Mouse (Mus musculus) forebrain, embryonic 16.5 days (tissue): ENCODE measurements around the gene Gm15155. TPM values are rescaled to one million over a fixed set of nuclear protein-coding genes. Genes with fewer than 3 reads are reported as not detected.
"Not testable (repeated sequence)": the region's sequence is repeated elsewhere in the genome, so short reads cannot be mapped to it uniquely, and the experiment has no call there.

Experiments used
- ATAC-seq: fragments of 200-750 bp; cut with Nextera tagmentation; 2 replicates; pipeline ENCODE4 v1.8.0; 2017; ENCODE audit warnings: mild to moderate bottlenecking, moderate library complexity
- H3K27ac ChIP-seq: fragments of 300-500 bp; sonication (generic); 2 replicates; pipeline ENCODE4 v1.5.1; 2014; ENCODE audit warnings: low read length, control low read depth
- H3K27me3 ChIP-seq: fragments of 300-500 bp; sonication (generic); replicated peaks from 2 replicates; pipeline ENCODE4 v1.6.1; 2014; ENCODE audit warnings: low read length; ENCODE audit not compliant: control insufficient read depth, insufficient read depth
- H3K36me3 ChIP-seq: fragments of 300-500 bp; sonication (generic); 2 replicates; pipeline ENCODE4 v1.6.1; 2014; ENCODE audit not compliant: control insufficient read depth, insufficient read depth
- H3K4me1 ChIP-seq: fragments of 300-500 bp; sonication (generic); replicated peaks from 2 replicates; pipeline ENCODE4 v1.6.1; 2014; ENCODE audit warnings: low read length; ENCODE audit not compliant: control insufficient read depth, insufficient read depth
- H3K4me2 ChIP-seq: fragments of 300-500 bp; sonication (generic); 2 replicates; pipeline ENCODE4 v1.6.1; 2014; ENCODE audit warnings: mild to moderate bottlenecking, low read length, control low read depth
- H3K4me3 ChIP-seq: fragments of 300-500 bp; sonication (generic); replicated peaks from 2 replicates; pipeline ENCODE4 v1.5.1; 2014; ENCODE audit warnings: mild to moderate bottlenecking, low read length, control low read depth
- H3K9ac ChIP-seq: fragments of 300-500 bp; sonication (generic); replicated peaks from 2 replicates; pipeline ENCODE4 v1.6.1; 2014; ENCODE audit warnings: low read depth, low read length, control low read depth
- H3K9me3 ChIP-seq: fragments of 300-500 bp; sonication (generic); 2 replicates; pipeline ENCODE4 v1.6.1; 2016; ENCODE audit warnings: low read length; ENCODE audit not compliant: control insufficient read depth
- WGBS: fragments of 180-500 bp; shearing (Covaris S2); extraction: QIAGEN DNeasy Blood & Tissue Kit; methylation state at CpG from one replicate; pipeline ENCODE4 v1.1.7; 2014; 5-methylcytosine and 5-hydroxymethylcytosine counted together
- polyA plus RNA-seq: library from polyadenylated mRNA; unstranded; fragments of >200 nt; fragmentation: Nextera tagmentation; extraction: Ambion mirVana; gene quantifications from 2 replicates; pipeline ENCODE4 v1.2.1, GENCODE M21; 2015

Gene Gm15155
- polyA plus RNA-seq, 1 experiment from 2014 or later: 0.52 TPM

DNA sequence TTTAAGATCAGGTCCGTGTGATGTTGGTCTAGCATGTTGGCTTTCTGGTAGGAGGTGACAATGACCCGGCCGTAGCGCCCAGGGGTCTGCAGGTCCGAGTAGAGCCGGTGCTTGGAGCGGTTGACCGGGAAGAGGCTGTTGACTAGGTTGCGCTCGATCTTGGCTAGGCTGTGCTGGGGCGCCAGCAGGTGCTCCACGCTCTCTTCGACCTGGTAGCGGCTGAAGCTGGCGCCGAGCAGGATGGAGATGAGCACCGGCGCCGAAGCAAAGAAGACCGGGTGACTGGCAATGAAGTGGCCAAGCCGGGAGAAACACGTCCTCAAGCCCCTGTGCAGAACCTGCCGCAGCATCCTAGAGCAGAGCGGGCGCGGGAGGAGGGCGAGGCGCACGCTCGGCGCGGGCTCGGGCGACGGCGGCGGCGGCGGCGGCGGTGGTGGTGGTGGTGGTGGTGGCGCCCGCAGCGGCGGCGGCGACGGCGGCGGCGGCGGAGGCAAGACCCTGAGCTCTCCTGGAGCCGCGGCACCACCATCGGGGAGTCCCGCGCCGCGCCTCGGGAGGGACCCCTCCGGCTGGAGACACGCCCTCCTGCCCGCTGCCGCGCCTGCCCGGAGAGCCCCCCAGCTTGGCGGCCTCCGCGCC, 1.5 kb upstream of the Gm15155 start:
- peaks cover 4% of the 10 kb centered on the region for H3K4me1 ChIP-seq

DNA sequence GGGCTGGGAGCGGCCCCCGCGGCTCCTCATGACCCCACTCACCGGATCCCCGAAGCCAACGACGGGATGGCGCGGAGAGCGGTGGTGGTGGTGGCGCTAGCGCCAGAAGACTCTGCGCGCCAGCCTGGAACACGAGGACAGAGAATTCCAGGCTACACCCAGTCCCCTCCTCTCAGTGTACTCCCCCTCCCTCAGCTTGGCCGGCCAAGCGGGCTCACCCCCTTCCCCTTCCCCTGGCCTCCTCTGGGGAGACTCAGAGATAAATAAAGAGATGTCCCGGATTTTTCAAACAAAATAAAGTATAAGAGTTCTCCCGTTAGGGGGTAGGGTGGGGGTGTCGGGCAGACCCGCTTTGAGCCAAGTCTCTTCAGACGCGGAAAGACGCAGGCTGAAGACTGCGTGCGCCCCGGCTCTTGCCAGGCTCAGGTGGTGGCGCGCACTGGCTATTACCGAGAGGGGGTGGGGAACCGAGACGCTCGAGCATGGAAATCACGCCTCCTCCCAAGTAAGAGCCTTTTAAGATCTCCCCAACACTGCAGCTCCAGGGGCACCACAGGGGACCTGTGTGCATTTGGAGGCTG, 750 bp upstream of the Gm15155 start, which contains the start of gene Ptchd1:
TSS of gene Ptchd1 (minus strand) at position 114 of the 581 bp plus-strand sequence.
- H3K27ac ChIP-seq: no peak within 1 kb of the TSS
- ATAC-seq: peak; percentile 84
- H3K4me3 ChIP-seq: peak within 1 kb of the TSS; percentile 51
- H3K27me3 ChIP-seq: peaks cover 8% of the 10 kb centered on the region; the same call in 1 of the 2 replicates
- H3K9ac ChIP-seq: peak within 1 kb of the TSS; percentile 63
- H3K9me3 ChIP-seq: no peaks in the 10 kb centered on the region
- peak within 1 kb of the TSS; percentile 79 for H3K4me2 ChIP-seq
- 18% methylated on average over 19 of the region's 34 CpGs for WGBS
- no peaks in the 10 kb centered on the region for H3K36me3 ChIP-seq
- peaks cover 4% of the 10 kb centered on the region for H3K4me1 ChIP-seq

More for the DNA sequence above, 1.5 kb upstream of the Gm15155 start:
- no peaks in the 10 kb centered on the region for H3K36me3 ChIP-seq
- H3K9me3 ChIP-seq: no peaks in the 10 kb centered on the region
- no peak overlapping the region for H3K27ac ChIP-seq
- peak overlapping the region; percentile 79 for H3K4me2 ChIP-seq
- H3K4me3 ChIP-seq: peak overlapping the region; percentile 51
- ATAC-seq: peak; percentile 85
- WGBS: 29% methylated on average over 21 of the region's 69 CpGs
- H3K27me3 ChIP-seq: peaks cover 8% of the 10 kb centered on the region; the same call in 1 of the 2 replicates
- peak overlapping the region; percentile 63 for H3K9ac ChIP-seq

DNA sequence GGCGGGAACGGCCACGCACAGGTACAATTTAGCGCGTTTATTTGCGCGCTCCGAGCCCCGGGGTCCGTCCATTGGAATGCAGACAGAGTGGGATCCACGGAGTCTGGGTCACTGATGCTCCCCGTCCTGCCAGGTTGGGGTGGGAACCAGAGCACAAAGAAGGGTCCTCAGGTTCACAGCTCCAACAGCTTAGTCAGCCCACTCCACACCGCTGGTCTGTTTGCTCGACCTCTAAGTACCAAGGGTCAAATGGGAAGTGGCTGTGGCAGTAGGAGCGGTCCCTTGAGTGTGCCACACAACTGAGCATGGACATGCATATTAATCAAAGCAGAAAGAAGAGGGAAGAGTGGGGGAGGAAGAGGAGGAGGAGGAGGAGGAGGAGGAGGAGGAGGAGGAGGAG, 354 bp downstream of the Gm15155 start:
- ATAC-seq: no peak
- peaks cover 8% of the 10 kb centered on the region; the same call in 1 of the 2 replicates for H3K27me3 ChIP-seq
- no peaks in the 10 kb centered on the region for H3K36me3 ChIP-seq
- no peak overlapping the region for H3K27ac ChIP-seq
- H3K4me1 ChIP-seq: peaks cover 4% of the 10 kb centered on the region
- H3K4me3 ChIP-seq: peak overlapping the region; percentile 51
- H3K4me2 ChIP-seq: peak overlapping the region; percentile 79
- 26% methylated on average over 14 of the region's 15 CpGs for WGBS
- H3K9ac ChIP-seq: peak overlapping the region; percentile 35; the same call in 1 of the 2 replicates
- H3K9me3 ChIP-seq: no peaks in the 10 kb centered on the region

DNA sequence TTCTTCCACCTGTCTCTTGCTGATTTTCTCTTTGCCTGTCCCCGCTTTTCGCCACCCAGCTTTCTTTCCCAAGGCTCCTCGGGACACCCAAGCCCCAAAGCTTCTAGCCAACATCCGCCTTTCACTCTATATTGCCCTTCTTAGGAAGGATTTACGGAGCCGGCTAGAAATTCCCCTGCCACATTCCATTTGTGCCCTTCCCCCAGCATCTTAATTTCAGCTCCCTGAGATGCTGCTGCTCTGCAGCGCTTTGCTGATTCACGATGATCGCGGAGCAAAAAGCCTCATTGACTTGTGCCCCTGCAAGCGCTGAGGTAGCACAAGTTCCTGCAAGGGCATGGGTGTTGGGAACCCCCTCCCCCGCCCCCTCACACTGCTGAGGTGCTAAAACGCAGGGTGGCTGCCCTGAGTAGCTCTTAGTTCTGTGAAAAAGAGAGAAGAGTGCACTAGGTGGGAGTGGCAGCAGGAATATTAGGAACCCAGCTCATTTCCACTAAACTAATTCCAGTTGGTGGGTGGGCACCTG, 1.2 kb downstream of the Gm15155 start:
- no peaks in the 10 kb centered on the region for H3K36me3 ChIP-seq
- no peak overlapping the region for H3K27ac ChIP-seq
- H3K4me1 ChIP-seq: peaks cover 4% of the 10 kb centered on the region
- H3K27me3 ChIP-seq: peaks cover 8% of the 10 kb centered on the region; the same call in 1 of the 2 replicates
- H3K4me2 ChIP-seq: peak overlapping the region; percentile 39
- no peak for ATAC-seq
- H3K9ac ChIP-seq: no peak overlapping the region
- H3K9me3 ChIP-seq: no peaks in the 10 kb centered on the region
- peak overlapping the region; percentile 20 for H3K4me3 ChIP-seq
- WGBS: 12% methylated on average over 13 of the region's 13 CpGs

DNA sequence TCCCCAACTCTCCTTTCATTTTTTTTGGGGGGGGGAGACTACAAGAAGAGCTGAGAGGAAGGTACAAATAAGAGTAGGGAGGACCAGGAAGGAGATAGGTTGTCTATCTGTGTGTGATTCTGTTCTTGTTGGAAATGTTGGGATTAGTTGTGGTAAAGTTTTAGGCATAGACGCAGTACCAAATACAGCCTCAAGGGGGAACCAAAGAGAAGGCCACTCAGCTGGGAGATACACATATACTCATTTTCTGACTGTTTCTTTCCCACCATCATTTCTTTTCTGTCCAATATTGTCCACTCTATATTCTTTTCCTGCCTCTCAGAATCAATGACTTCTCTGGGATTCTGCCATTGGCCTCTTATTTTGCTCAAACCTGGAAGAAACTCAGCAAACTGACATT, 19.4 kb downstream of the Gm15155 start:
- Histone ChIP-seq H3K9me3 (no peaks in the 10 kb centered on the region), H3K4me3 (no peak overlapping the region), H3K9ac (no peak overlapping the region), H3K27me3 (no peaks in the 10 kb centered on the region), H3K27ac (no peak overlapping the region), H3K4me1 (no peaks in the 10 kb centered on the region), H3K36me3 (no peaks in the 10 kb centered on the region), H3K4me2 (no peak overlapping the region)
- no peak for ATAC-seq
- 0% methylated on average over 1 of the region's 1 CpGs for WGBS

DNA sequence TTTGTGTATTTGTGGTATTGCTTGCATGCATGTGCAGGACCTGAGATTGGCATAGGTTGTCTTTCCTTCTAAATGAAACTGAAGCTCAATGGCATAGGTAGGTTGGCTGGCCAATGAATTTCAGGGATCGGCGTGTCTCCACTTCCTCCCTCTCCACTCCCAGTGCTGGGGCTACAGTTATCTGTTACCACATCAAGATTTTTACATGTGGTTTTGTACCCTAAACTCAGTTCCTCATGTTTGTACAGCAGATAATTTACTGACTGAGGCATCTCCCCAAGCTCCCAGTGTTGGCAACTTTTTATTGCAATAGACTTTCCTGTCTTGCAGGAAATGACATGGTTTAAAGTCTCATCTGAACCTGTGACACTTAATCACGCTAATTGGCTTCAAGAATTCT, 21.4 kb downstream of the Gm15155 start:
- 93% methylated on average over 3 of the region's 3 CpGs for WGBS
- H3K27ac ChIP-seq: no peak overlapping the region
- no peaks in the 10 kb centered on the region for H3K9me3 ChIP-seq
- H3K9ac ChIP-seq: no peak overlapping the region
- no peak overlapping the region for H3K4me3 ChIP-seq
- H3K27me3 ChIP-seq: no peaks in the 10 kb centered on the region
- ATAC-seq: no peak
- no peaks in the 10 kb centered on the region for H3K36me3 ChIP-seq
- H3K4me2 ChIP-seq: no peak overlapping the region
- H3K4me1 ChIP-seq: no peaks in the 10 kb centered on the region

DNA sequence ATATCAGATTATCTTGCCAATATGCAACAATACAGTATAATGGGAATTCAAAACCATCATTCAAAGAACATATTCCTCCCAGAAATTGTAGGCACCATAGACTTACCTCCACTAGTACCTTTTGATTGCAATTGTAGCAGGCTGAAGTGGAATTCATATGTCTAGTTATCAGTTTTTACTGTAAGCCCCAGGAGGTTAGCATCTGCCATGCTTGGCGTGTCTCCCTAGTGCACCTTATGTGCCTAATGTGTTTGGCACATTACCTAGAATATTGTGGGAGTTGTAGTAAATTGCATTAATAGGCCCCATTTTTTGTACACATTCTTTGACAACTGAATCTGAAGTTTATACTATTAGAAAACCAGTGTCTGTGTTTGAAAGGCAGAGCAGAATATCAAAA, 33.4 kb downstream of the Gm15155 start:
- Histone ChIP-seq H3K4me3 (no peak overlapping the region), H3K36me3 (no peaks in the 10 kb centered on the region), H3K27me3 (no peaks in the 10 kb centered on the region), H3K27ac (no peak overlapping the region), H3K9ac (no peak overlapping the region), H3K9me3 (no peaks in the 10 kb centered on the region), H3K4me2 (no peak overlapping the region), H3K4me1 (no peaks in the 10 kb centered on the region)
- WGBS: 56% methylated on average over 1 of the region's 1 CpGs
- ATAC-seq: no peak

DNA sequence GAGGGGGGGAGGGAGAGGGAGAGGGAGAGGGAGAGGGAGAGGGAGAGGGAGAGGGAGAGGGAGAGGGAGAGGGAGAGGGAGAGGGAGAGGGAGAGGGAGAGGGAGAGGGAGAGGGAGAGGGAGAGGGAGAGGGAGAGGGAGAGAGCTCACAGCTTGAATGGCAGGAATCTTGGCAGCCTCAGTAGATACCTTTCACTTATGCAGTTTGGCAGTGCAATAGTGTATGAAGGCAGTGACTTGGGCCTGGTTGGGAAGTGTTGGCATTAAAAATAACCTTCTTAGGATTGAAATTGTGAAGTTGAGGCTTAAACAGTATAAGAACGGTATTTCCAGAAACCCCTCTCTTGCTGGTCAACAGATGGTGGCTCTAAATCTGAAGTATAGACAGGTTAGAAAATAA, 65.9 kb downstream of the Gm15155 start:
- WGBS: 84% methylated on average over 1 of the region's 1 CpGs
- H3K4me1 ChIP-seq, H3K9ac ChIP-seq, H3K4me2 ChIP-seq, H3K36me3 ChIP-seq, H3K27ac ChIP-seq, H3K9me3 ChIP-seq, H3K27me3 ChIP-seq, H3K4me3 ChIP-seq, ATAC-seq: not testable (repeated sequence)

DNA sequence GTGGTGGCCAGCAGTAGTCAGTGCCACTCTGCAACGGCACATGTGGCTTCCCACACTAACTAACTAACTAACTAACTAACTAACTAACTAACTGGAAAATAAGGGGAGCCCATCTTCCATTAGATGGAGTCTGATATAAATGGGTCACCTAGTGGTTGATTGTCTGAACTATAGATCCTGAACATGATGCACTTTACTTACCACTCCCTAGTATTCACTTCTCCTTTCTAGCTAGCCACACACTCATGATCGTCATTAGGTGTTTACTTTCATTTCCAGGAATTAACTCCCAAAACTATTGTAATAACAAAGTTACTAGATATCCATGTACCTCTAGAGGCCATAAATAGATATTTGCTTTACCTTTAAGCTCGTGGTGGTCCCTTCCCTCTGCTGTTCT, 99.6 kb downstream of the Gm15155 start:
- no peak overlapping the region for H3K4me3 ChIP-seq
- no peaks in the 10 kb centered on the region for H3K36me3 ChIP-seq
- no peak overlapping the region for H3K9ac ChIP-seq
- no peak for ATAC-seq
- H3K9me3 ChIP-seq: no peaks in the 10 kb centered on the region
- WGBS: 83% methylated on average over 3 of the region's 3 CpGs
- no peak overlapping the region for H3K4me2 ChIP-seq
- no peaks in the 10 kb centered on the region for H3K27me3 ChIP-seq
- H3K4me1 ChIP-seq: no peaks in the 10 kb centered on the region
- no peak overlapping the region for H3K27ac ChIP-seq
